Mouse (Mus musculus): ENCODE measurements around the gene S100a11. TPM values are rescaled to one million over a fixed set of nuclear protein-coding genes. Genes with fewer than 3 reads are reported as not detected.
A peak's percentile ranks its signal among the peaks of the same experiment; 100 is the strongest.

S100a11 gene
- total RNA-seq, 1 experiment from 2014 or later: 205 TPM

DNA sequence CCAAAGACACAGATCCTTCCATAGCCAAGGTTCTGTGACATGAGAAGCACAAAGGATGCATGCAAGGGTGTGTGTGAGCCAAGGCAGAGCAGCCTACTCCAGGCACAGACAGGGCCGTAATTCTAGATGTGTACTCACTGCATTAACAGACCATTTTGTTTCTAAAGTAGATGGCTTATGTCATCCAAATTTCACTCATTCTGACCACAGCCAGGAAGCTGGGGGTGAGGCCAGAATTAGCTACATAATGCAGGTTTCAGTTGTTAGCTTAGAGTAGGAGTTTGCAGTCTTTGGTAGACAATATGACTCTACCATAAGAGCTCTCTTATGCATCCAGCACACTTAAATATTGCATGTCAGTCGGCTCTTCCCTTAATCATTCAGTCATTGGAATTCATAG, 42.1 kb downstream of the S100a11 start:
- no peak for DNase-seq

- DNase-seq: no peak
These were observed 42.9 kb downstream of the S100a11 start for GRCm38 (mm10) chr3:93563216-93563615.

DNA sequence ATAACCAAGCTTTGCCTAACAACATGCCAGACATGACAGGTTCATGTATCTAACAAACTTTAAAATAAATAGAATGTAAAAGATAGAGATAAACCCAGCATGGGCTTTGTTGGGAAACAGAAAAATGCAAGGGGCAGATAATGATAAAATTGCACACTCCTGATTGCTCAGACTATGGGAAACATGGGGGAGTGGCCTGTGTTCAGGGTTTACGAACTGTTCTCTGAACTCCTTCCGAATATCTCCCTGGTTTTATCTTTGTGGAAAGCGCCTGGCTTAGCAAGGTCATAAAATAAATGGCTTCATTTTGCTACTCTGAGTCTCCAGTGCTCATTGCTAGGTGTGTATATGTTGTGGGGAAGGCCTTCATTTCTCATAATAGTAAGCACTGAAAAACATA, 46.6 kb downstream of the S100a11 start:
- DNase-seq: no peak

- DNase-seq: no peak
These were observed 47.4 kb downstream of the S100a11 start for GRCm38 (mm10) chr3:93567721-93568120.

GRCm38 (mm10) chr3:93568428-93569040, 48.2 kb downstream of the S100a11 start:
- DNase-seq: peak; percentile 14

GRCm38 (mm10) chr3:93569046-93569445, 48.8 kb downstream of the S100a11 start:
- no peak for DNase-seq

- peak; percentile 59 for DNase-seq
These were observed 51.9 kb downstream of the S100a11 start for GRCm38 (mm10) chr3:93572058-93572791.

Other genes starting within 250 kb of the S100a11 start
- gene Flg, start 247.0 kb upstream of the S100a11 start, total RNA-seq (2021): not detected in 2 replicates
- 0.03 TPM in 1 of 2 replicates, not detected in the other for gene Hrnr, start 200.7 kb upstream of the S100a11 start, total RNA-seq (2021)
- not detected in 2 replicates for gene Rptn, start 126.8 kb upstream of the S100a11 start, total RNA-seq (2021)
- 0.70 and 1.2 TPM in 2 replicates for gene Tchh, start 78.2 kb upstream of the S100a11 start, total RNA-seq (2021)
- gene Tchhl1, start 51.7 kb upstream of the S100a11 start, total RNA-seq (2021): 0.58 and 1.5 TPM in 2 replicates
- gene S100a10, start 34.6 kb downstream of the S100a11 start, total RNA-seq (2021): 138 and 144 TPM in 2 replicates
- 0.82 TPM in 1 of 2 replicates, not detected in the other for gene Tdpoz2, start 132.2 kb downstream of the S100a11 start, total RNA-seq (2021)
- gene Tdpoz1, start 155.8 kb downstream of the S100a11 start, total RNA-seq (2021): not detected in 2 replicates
- not detected in 2 replicates for gene Gm37596, start 172.6 kb downstream of the S100a11 start, total RNA-seq (2021)